Mouse (Mus musculus) hematopoietic stem cell, adult 5-6 weeks (primary cell): Measurements from ENCODE around the gene Gm37240. TPM values are rescaled to one million over a fixed set of nuclear protein-coding genes. Genes with fewer than 3 reads are reported as not detected.

ENCODE experiments used
- ATAC-seq, 2 experiments: fragments of 125-278 bp in 1 of 2; replicated peaks in 1 of 2; 2 replicates each; pipeline ENCODE4 v1.8.0; 2016 to 2017; ENCODE audit warnings: inconsistent platforms in 2 of 2, mild to moderate bottlenecking in 2 of 2, moderate number of reproducible peaks in 2 of 2, low read depth in 1 of 2, moderate TSS enrichment in 1 of 2; ENCODE audit not compliant: low FRiP score in 2 of 2, poor library complexity in 2 of 2, severe bottlenecking in 2 of 2, insufficient read depth in 1 of 2, low TSS enrichment in 1 of 2
- total RNA-seq: library from RNA; stranded (forward); fragments of 172-1452, 232-1000 nt; gene quantifications from 2 replicates; pipeline ENCODE4 v1.2.3, GENCODE M21; 2017

Gm37240 gene
- total RNA-seq, 1 experiment from 2014 or later: not detected

- ATAC-seq: no peak
Measured at GRCm38 (mm10) chr3:84965156-84965555, 922.2 kb downstream of the Gm37240 start.

- ATAC-seq: no peak
Measured at GRCm38 (mm10) chr3:84955857-84956256, 931.5 kb downstream of the Gm37240 start.

GRCm38 (mm10) chr3:84955011-84955775 is 932.1 kb downstream of the Gm37240 start:
- no peak for ATAC-seq

GRCm38 (mm10) chr3:84952585-84953187 is 934.6 kb downstream of the Gm37240 start:
- ATAC-seq: no peak

GRCm38 (mm10) chr3:84952135-84952534 is 935.2 kb downstream of the Gm37240 start:
- ATAC-seq: no peak

GRCm38 (mm10) chr3:84951698-84952097 is 935.6 kb downstream of the Gm37240 start:
- ATAC-seq: no peak

GRCm38 (mm10) chr3:84949387-84949786 is 937.9 kb downstream of the Gm37240 start:
- ATAC-seq: no peak

- ATAC-seq: no peak
Measured at GRCm38 (mm10) chr3:84946381-84946780, 940.9 kb downstream of the Gm37240 start.

GRCm38 (mm10) chr3:84944933-84945332 is 942.4 kb downstream of the Gm37240 start:
- ATAC-seq: peak; percentile 81 to 83

GRCm38 (mm10) chr3:84937360-84938355 is 949.7 kb downstream of the Gm37240 start:
- peak; percentile 39 to 68; a peak in 2 of 4 replicates for ATAC-seq

GRCm38 (mm10) chr3:84936956-84937355 is 950.4 kb downstream of the Gm37240 start:
- no peak for ATAC-seq

GRCm38 (mm10) chr3:84936252-84936651 is 951.1 kb downstream of the Gm37240 start:
- ATAC-seq: no peak

- ATAC-seq: no peak
Measured at GRCm38 (mm10) chr3:84935729-84936128, 951.6 kb downstream of the Gm37240 start.

GRCm38 (mm10) chr3:84930683-84931082 is 956.6 kb downstream of the Gm37240 start:
- no peak for ATAC-seq

GRCm38 (mm10) chr3:84929171-84929570 is 958.1 kb downstream of the Gm37240 start:
- no peak for ATAC-seq

- no peak for ATAC-seq
Measured at GRCm38 (mm10) chr3:84927901-84928300, 959.4 kb downstream of the Gm37240 start.

- ATAC-seq: no peak
Measured at GRCm38 (mm10) chr3:84927168-84927794, 960.0 kb downstream of the Gm37240 start.
